Mouse (Mus musculus) midbrain, postnatal 0 days (tissue): ENCODE data around the gene Grm4. TPM values are rescaled to one million over a fixed set of nuclear protein-coding genes. Genes with fewer than 3 reads are reported as not detected.

Experiments
- ATAC-seq: fragments of 200-750 bp; cut with Nextera tagmentation; 2 replicates; pipeline ENCODE4 v1.8.0; 2017; ENCODE audit warnings: moderate number of reproducible peaks, mild to moderate bottlenecking, moderate TSS enrichment, moderate library complexity; ENCODE audit not compliant: low FRiP score
- DNase-seq: peaks from one replicate; pipeline ENCODE4 v3.0.0-alpha.2; 2015; ENCODE audit warnings: low spot score
- H3K27ac ChIP-seq: fragments of 300-500 bp; sonication (generic); 2 replicates; pipeline ENCODE4 v1.5.1; 2014; ENCODE audit warnings: low read depth, mild to moderate bottlenecking, low read length, mixed read lengths
- H3K27me3 ChIP-seq: fragments of 300-500 bp; sonication (generic); 2 replicates; pipeline ENCODE4 v1.6.1; 2014; ENCODE audit warnings: low read length, control low read depth, mixed read lengths; ENCODE audit not compliant: insufficient read depth
- H3K36me3 ChIP-seq: fragments of 300-500 bp; sonication (generic); 2 replicates; pipeline ENCODE4 v1.6.1; 2014; ENCODE audit warnings: low read length, control low read depth, mixed read lengths; ENCODE audit not compliant: insufficient read depth
- H3K4me1 ChIP-seq: fragments of 300-500 bp; sonication (generic); 2 replicates; pipeline ENCODE4 v1.6.1; 2014; ENCODE audit warnings: mild to moderate bottlenecking, control low read depth, antibody characterized with exemption, low read length, mixed read lengths; ENCODE audit not compliant: insufficient read depth
- H3K4me2 ChIP-seq: fragments of 300-500 bp; sonication (generic); 2 replicates; pipeline ENCODE4 v1.6.1; 2014; ENCODE audit warnings: low read depth, mild to moderate bottlenecking, low read length, mixed read lengths; ENCODE audit not compliant: poor library complexity, severe bottlenecking
- H3K4me3 ChIP-seq: fragments of 300-500 bp; sonication (generic); 2 replicates; pipeline ENCODE4 v1.5.1; 2014; ENCODE audit warnings: low read depth, mild to moderate bottlenecking, low read length, moderate library complexity
- H3K9ac ChIP-seq: fragments of 300-500 bp; sonication (generic); replicated peaks from 2 replicates; pipeline ENCODE4 v1.6.1; 2014; ENCODE audit warnings: mild to moderate bottlenecking, low read length, moderate library complexity, mixed read lengths; ENCODE audit not compliant: poor library complexity, severe bottlenecking
- H3K9me3 ChIP-seq: fragments of 300-500 bp; sonication (generic); 2 replicates; pipeline ENCODE4 v1.6.1; 2016; ENCODE audit warnings: low read length, control low read depth
- CTCF ChIP-seq: IDR thresholded peaks from 2 replicates; pipeline ENCODE4 v1.5.1; 2016; ENCODE audit warnings: antibody characterized with exemption, mild to moderate bottlenecking
- WGBS: fragments of 180-500 bp; shearing (Covaris S2); extraction: QIAGEN DNeasy Blood & Tissue Kit; methylation state at CpG from one replicate; pipeline ENCODE4 v1.1.7; 2014; 5-methylcytosine and 5-hydroxymethylcytosine counted together
- polyA plus RNA-seq: library from polyadenylated mRNA; unstranded; fragments of >200 nt; fragmentation: Nextera tagmentation; extraction: Ambion mirVana; gene quantifications from 2 replicates; pipeline ENCODE4 v1.2.1, GENCODE M21; 2015
- total RNA-seq: library from RNA; depleted of rRNA; stranded (reverse); fragments of >200 nt; gene quantifications from 2 replicates; pipeline ENCODE4 v1.2.3, GENCODE M21; 2014

Gene Grm4
- total and polyA plus RNA-seq, 2 experiments from 2014 or later: 11.1 to 54.0 TPM

DNA sequence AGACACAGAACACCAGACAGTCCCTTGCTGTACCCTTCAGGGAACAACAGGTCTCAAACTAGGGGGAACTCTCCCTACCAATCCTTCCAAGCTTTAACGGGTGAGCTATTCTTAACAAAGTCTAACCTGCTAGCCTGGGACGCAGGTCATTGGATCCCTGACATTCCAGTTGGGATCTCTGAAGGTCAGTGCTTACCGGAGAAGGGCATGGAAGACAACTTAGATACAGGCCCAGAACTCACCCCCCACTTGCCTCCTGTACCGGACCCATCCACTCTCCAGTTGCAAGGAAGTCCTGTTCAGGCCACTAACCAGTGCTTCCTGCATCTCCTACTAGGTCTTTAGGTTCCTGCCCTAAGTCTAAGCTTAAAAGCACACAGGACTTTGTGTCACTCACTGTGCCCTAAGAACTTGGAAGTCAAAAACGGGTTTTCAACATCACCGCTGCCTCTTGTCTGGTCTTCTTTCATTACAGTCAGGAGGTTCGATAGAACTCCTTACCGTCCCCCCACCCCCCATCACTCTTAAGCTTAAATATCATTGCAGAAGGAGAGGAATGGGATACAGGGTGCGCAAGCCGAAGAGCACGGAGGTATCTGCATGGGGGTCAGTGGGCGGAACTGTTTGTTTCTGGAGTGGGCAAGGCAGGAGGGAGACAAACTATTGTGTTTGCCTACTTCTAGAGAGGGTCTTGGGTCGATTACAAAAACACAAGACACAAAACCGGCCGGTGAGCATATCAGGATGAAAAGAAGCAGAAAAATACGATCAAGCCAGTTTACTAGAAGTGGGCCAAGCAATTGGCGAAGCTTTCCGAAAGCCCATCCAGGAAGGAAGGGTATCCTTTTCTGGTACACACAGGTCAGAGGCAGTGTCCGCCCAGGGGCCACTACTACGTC, 33.1 kb upstream of the Grm4 start:
- H3K4me1 ChIP-seq: peaks cover 14% of the 10 kb centered on the region; the same call in 1 of the 2 replicates
- DNase-seq: no peak
- H3K9me3 ChIP-seq: no peaks in the 10 kb centered on the region
- H3K9ac ChIP-seq: no peak overlapping the region
- H3K4me2 ChIP-seq: no peak overlapping the region
- ATAC-seq: no peak
- H3K27me3 ChIP-seq: peaks cover 5% of the 10 kb centered on the region; the same call in 1 of the 2 replicates
- no peak overlapping the region for H3K27ac ChIP-seq
- no peak for TF ChIP-seq CTCF
- peak overlapping the region; percentile 82; the same call in 1 of the 2 replicates for H3K4me3 ChIP-seq
- WGBS: 55% methylated on average over 20 of the region's 20 CpGs
- no peaks in the 10 kb centered on the region for H3K36me3 ChIP-seq

DNA sequence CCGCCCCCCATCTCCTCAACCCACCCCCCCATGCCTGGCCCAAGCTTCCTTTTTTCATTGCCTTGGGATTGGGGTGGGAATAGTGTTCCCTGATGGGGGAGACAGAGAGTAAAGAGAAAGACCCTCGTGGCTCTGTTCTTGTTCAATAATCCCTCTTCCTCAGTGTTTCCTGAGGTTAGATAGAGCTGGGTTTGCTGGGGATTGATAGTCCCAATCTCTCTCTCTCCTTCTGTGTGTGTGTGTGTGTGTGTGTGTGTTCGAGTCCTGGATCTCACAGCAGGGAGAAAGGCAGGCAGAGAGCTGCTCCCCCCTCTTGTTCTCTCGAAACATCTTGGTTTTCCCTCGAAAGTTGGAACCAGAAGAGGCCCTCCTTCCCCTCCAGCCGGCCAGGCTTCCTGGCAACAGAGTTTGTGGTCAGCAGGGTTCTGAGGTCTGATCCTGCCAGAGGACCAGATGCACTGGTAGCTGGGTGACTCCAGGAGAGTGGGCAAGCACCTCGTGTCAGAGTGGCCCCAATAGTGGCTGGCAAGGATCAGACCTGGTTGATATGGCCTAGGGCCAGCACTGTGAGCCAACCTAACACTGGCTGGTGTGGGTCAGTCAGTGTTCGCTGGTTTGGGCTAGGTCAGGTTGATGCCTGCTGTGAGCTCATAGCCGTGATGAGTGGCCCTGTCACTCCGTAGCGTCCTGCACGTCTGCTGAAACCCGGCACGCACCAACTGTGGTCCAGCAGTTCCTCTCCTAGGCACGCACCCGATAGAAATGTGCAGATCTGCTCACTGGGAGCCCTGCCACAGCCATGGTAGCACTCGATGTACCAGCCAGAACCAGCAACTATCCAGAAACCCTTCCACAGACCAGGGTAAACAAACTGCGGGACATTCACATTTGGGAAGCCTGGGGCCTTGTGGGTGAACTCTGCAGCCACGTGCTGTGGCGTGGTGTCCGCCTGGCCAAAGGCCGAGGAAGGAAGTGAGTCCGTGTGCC, 31.3 kb upstream of the Grm4 start:
- TF ChIP-seq CTCF: no peak
- Histone ChIP-seq H3K27ac (no peak overlapping the region), H3K36me3 (no peaks in the 10 kb centered on the region), H3K4me3 (no peak overlapping the region), H3K4me1 (peaks cover 1% of the 10 kb centered on the region; the same call in 1 of the 2 replicates), H3K9ac (no peak overlapping the region), H3K27me3 (peaks cover 5% of the 10 kb centered on the region; the same call in 1 of the 2 replicates), H3K9me3 (no peaks in the 10 kb centered on the region), H3K4me2 (no peak overlapping the region)
- DNase-seq (no peak), ATAC-seq (no peak)
- WGBS: 76% methylated on average over 23 of the region's 23 CpGs

DNA sequence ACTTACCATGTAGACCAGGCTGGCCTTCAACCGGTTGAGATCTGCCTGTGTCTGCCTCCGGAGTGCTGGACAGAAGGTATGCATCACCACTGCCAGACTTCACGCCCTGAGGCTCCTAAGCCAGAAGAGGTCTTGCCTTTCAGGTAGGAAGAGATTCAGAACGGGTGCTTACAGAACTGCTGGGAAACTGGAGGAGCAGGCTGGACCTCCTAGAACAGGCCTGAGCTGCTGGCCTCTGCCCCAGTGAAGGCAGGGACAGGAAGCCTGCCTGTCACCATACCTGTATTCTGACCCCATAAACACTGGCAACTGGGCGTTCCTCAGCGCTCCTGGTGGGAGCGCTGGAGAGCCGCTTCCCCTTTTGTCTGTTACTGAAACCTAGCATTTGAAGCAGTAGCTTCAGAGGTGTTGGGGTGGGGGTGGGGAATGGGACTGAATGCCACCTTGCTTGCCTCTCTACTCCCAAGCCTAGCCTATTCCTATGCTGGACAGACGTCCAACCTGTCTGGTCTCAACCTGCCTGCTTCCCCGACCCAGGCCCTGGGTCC, 30.3 kb upstream of the Grm4 start:
- Histone ChIP-seq H3K4me2 (no peak overlapping the region), H3K9me3 (no peaks in the 10 kb centered on the region), H3K4me1 (no peaks in the 10 kb centered on the region), H3K36me3 (no peaks in the 10 kb centered on the region), H3K4me3 (no peak overlapping the region), H3K27me3 (peaks cover 5% of the 10 kb centered on the region; the same call in 1 of the 2 replicates), H3K27ac (no peak overlapping the region), H3K9ac (no peak overlapping the region)
- no peak for TF ChIP-seq CTCF
- 70% methylated on average over 10 of the region's 10 CpGs for WGBS
- ATAC-seq (no peak), DNase-seq (no peak)

DNA sequence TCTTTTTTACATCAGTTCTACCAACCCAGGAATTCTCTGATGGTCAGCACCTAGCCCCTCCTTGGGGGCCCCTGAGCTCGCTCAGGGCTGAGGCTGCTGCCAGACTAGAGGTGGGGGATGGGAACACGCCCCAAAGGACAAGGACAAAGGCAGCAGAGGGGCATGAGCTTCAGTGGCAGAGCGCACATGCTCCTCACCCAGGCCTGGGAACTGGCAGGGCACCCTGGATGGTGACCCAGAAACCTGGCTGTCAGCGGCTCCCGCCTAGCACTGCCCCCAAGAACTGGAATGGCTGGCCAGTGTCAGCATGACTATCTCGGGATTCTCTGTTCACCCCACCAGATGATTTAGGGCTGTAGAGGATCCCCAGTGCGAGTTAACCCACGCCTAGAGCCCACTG, 28.0 kb upstream of the Grm4 start:
- no peaks in the 10 kb centered on the region for H3K9me3 ChIP-seq
- H3K27me3 ChIP-seq: no peaks in the 10 kb centered on the region; the same call in 1 of the 2 replicates
- no peak for TF ChIP-seq CTCF
- no peaks in the 10 kb centered on the region for H3K36me3 ChIP-seq
- WGBS: 49% methylated on average over 8 of the region's 8 CpGs
- no peak overlapping the region for H3K27ac ChIP-seq
- no peaks in the 10 kb centered on the region for H3K4me1 ChIP-seq
- ATAC-seq (no peak), DNase-seq (no peak)
- no peak overlapping the region for H3K4me2 ChIP-seq
- no peak overlapping the region for H3K9ac ChIP-seq
- no peak overlapping the region for H3K4me3 ChIP-seq

DNA sequence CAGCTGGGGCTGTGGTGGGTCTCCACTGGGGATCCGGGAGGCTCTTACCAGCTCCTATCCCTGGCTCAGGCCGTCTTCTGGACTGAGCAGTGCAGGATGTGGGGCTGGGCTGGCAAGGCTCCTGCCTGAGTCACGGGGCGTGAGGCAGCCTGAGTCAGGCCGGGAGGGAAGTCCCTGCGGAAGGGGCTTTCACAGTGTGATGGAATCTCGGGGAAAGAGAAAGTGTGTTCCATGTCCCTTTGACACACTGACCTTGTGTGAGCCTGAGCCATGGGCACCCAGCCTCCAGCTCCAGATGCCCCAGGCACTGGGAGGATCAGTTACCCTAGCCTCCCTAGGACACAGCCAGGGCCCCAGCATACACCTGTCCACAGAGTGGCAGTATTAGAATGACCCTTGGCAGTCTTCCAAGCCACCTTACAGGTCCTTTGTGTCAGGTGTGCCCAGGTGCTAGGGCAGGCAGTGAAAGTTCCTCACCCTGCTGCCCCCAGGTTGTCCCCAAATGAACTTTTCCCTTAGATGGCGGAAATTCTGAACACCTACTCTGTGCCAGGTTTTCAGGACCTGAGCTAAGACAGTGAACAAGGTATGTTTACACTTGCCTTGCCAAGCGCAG, 26.2 kb upstream of the Grm4 start:
- Histone ChIP-seq H3K36me3 (no peaks in the 10 kb centered on the region), H3K4me2 (no peak overlapping the region), H3K4me3 (no peak overlapping the region), H3K27ac (no peak overlapping the region), H3K27me3 (no peaks in the 10 kb centered on the region), H3K4me1 (no peaks in the 10 kb centered on the region), H3K9ac (no peak overlapping the region), H3K9me3 (no peaks in the 10 kb centered on the region)
- no peak for TF ChIP-seq CTCF
- WGBS: 72% methylated on average over 9 of the region's 9 CpGs
- no peak for DNase-seq
- ATAC-seq: no peak
